Mouse (Mus musculus) adrenal gland, postnatal 10 days (tissue): Measurements from ENCODE around the gene Strn4. TPM values are rescaled to one million over a fixed set of nuclear protein-coding genes. Genes with fewer than 3 reads are reported as not detected.
A peak's percentile ranks its signal among the peaks of the same experiment; 100 is the strongest.

Experiments used
- DNase-seq: peaks from one replicate; pipeline ENCODE4 v3.0.0; 2021; ENCODE audit warnings: mixed read lengths
- total RNA-seq, 2 experiments: library from RNA; stranded (reverse); gene quantifications; 2 replicates each; pipeline ENCODE4 v1.2.3; 2021

Strn4 gene
- total RNA-seq, 2 experiments from 2014 or later = 63.8 to 72.8 TPM

- peak; percentile 42 for DNase-seq
Observed at GRCm38 (mm10) chr7:16810920-16811648, 4.6 kb upstream of the Strn4 start.

GRCm38 (mm10) chr7:16811649-16812070 is 4.0 kb upstream of the Strn4 start:
- no peak for DNase-seq

GRCm38 (mm10) chr7:16812505-16812904 is 3.2 kb upstream of the Strn4 start:
- DNase-seq = no peak

- DNase-seq = peak; percentile 86
Observed at GRCm38 (mm10) chr7:16816078-16816474, 387 bp downstream of the Strn4 start.

- peak; percentile 74 for DNase-seq
Observed at GRCm38 (mm10) chr7:16816475-16817122, 910 bp downstream of the Strn4 start, which contains the start of gene Fkrp. Gene Fkrp, minus strand, starts transcription at chr7:16816732.

- no peak for DNase-seq
Observed at GRCm38 (mm10) chr7:16817693-16818092, 2.0 kb downstream of the Strn4 start.

- DNase-seq = no peak
Observed at GRCm38 (mm10) chr7:16819794-16820193, 4.1 kb downstream of the Strn4 start.

- no peak for DNase-seq
Observed at GRCm38 (mm10) chr7:16820271-16820763, 4.6 kb downstream of the Strn4 start.

GRCm38 (mm10) chr7:16821091-16821490 is 5.4 kb downstream of the Strn4 start:
- no peak for DNase-seq

- DNase-seq = no peak
Observed at GRCm38 (mm10) chr7:16821669-16822101, 6.0 kb downstream of the Strn4 start.

- no peak for DNase-seq
Observed at GRCm38 (mm10) chr7:16823734-16824133, 8.0 kb downstream of the Strn4 start.

GRCm38 (mm10) chr7:16825785-16826184 is 10.1 kb downstream of the Strn4 start:
- DNase-seq = no peak

GRCm38 (mm10) chr7:16826571-16826970 is 10.9 kb downstream of the Strn4 start:
- no peak for DNase-seq

- no peak for DNase-seq
Observed at GRCm38 (mm10) chr7:16827274-16827673, 11.6 kb downstream of the Strn4 start.

- no peak for DNase-seq
Observed at GRCm38 (mm10) chr7:16830449-16830848, 14.8 kb downstream of the Strn4 start.

- no peak for DNase-seq
Observed at GRCm38 (mm10) chr7:16837916-16838803, 22.5 kb downstream of the Strn4 start.

- no peak for DNase-seq
Observed at GRCm38 (mm10) chr7:16838804-16839426, 23.2 kb downstream of the Strn4 start.

GRCm38 (mm10) chr7:16839427-16840108 is 23.9 kb downstream of the Strn4 start:
- no peak for DNase-seq

- no peak for DNase-seq
Observed at GRCm38 (mm10) chr7:16840109-16840491, 24.4 kb downstream of the Strn4 start.

GRCm38 (mm10) chr7:16841078-16841477 is 25.4 kb downstream of the Strn4 start:
- DNase-seq = no peak
